Mouse (Mus musculus): Measurements from ENCODE around the gene Gckr.
"Not testable (repeated sequence)": the region's sequence is repeated elsewhere in the genome, so short reads cannot be mapped to it uniquely, and the experiment has no call there.

Gckr gene

GRCm38 (mm10) chr5:31295606-31296141 lies 1.6 kb upstream of the Gckr start, which contains the start of gene Fndc4:
Fndc4 (minus strand) TSS chr5:31296080.
- DNase-seq = peak; percentile 75

DNA sequence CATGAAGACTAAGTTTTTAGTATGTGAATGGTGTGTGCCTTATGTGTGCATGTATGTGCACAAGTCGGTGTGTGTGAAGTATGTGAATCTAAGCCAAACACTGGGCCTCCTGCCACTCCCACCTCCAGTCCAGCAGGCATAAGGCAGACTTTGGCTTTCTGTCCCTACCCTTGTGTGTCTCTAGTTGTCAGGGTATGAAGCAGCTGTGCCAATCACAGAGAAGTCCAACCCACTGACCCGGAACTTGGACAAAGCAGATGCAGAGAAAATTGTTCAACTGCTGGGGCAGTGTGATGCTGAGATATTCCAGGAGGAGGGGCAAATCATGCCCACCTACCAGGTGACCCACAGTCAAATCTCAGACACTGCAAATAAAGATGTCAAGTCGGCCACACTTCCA lies 738 bp downstream of the Gckr start:
- no peak for DNase-seq

GRCm38 (mm10) chr5:31298486-31298885 lies 1.2 kb downstream of the Gckr start:
- DNase-seq = no peak

DNA sequence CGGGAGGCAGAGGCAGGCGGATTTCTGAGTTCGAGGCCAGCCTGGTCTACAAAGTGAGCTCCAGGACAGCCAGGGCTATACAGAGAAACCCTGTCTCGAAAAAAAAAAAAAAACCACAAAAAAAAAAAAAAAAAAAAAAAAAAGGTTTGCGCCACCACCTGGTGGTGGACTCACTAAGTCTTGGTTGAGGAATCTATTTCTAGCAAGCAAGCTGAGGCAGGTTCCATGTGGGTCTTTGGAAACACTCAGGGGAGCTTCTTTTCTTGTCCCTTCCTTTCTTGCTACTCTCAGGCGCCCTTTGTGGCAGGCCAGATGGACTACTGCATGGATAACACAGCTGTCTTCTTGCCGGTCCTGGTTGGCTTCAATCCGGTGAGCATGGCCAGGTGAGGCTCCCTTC lies 4.6 kb downstream of the Gckr start:
- DNase-seq = no peak

DNA sequence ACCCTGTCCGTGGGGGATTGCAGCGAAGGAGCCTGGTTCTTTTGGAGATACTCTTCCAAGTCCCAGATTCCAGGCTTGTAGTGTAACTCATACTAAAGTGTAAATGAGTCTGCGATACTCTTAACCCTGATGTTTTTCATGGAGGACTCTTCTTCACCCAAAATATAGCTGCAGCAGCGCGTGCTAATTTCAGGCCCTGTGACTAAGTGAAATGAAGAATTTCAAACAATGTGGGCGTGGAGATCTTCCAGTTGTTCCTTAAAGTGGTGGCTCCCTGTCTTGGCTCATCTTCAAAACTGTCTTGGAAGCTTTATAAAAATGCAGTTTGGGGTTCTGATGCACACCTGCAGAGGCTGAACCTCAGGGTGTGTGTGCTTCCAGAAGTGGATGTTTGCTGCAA lies 5.8 kb downstream of the Gckr start:
- no peak for DNase-seq

DNA sequence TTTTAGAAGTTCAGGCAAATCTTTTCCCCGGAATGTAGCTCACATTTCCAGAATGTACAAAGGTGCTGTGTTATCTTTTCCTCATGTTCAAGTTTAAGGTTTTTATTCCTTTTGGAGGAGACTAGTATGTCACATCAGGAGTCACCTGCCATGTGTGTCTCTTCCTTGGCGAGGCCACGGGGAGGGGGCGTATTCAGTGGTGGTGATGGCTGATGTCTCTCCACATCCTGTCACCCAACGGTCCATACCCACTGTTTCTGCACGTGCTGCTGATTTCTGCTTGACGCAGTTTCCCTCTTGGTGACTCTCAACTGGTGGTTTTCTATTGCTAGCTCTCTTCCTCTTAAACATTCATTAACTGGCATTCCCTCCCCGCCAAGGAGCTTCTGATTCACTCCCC lies 15.6 kb downstream of the Gckr start:
- no peak for DNase-seq

DNA sequence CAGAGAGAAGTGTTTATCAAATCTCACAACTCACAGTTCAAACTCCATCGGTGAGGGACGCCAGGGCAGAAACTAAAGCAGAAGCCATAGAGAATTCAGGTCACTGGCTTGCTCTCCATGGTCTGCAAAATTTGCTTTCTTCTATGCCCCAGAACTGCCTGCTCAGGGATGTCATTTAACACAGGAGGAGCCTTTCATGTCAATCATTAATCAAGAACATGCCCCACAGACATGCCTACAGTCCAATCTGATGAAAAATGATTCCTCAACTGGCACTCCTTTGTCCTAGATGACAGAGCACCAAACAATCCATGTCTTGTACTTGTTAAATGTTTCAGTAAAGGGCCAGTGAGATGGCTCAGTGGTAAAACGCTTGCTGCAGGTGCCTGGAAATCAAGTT lies 25.5 kb downstream of the Gckr start:
- DNase-seq = no peak

DNA sequence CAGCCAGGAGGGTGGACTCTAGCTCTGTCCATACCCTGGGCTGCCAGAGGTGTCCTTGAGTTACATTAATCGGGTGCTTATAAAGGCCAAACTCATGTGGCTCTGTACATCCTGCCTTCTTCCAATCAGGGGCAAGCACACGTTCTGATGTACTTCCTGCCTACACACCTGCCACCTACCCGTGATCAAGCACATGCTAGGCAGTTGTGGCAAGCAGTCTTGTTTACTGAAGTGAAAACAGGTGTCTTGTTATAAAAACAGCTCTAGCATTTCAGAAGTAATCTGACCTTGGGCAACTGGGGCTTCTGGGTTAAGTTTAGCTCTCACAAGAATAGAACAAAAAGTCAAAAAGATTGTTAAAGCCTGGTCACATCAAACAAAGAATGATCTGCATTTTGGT lies 26.8 kb downstream of the Gckr start:
- DNase-seq = no peak

GRCm38 (mm10) chr5:31326850-31327249 lies 29.6 kb downstream of the Gckr start:
- DNase-seq = peak; percentile 15

GRCm38 (mm10) chr5:31328255-31328654 lies 31.0 kb downstream of the Gckr start:
- DNase-seq = peak; percentile 78

GRCm38 (mm10) chr5:31357586-31357985 lies 60.3 kb downstream of the Gckr start:
- DNase-seq = not testable (repeated sequence)

DNA sequence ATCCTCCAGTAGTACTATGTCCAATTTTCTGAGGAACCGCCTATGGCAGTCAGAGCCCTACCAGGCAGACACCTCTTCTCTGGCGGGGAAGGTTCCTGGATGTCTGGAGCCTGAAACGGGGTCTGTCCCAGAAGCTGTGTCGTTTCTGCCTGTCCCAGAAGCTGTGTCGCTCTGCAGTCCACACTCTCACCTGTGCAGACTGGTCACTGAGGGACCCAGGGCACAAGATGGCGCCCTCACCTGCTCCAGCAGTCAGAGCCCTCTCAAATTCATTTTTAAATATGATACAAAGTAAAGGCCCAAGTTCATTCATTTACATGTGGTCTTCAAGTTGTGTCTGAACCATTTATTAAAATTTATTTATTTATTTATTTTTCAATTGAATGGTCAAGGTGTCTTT lies 63.7 kb downstream of the Gckr start:
- DNase-seq = no peak
